Mouse (Mus musculus) adrenal gland, adult 18-20 months (tissue): ENCODE data around the gene Numb. TPM values are rescaled to one million over a fixed set of nuclear protein-coding genes. Genes with fewer than 3 reads are reported as not detected.
"Not testable (repeated sequence)": the region's sequence is repeated elsewhere in the genome, so short reads cannot be mapped to it uniquely, and the experiment has no call there.

Experiments used
- DNase-seq, 2 experiments: peaks; one replicate each; pipeline ENCODE4 v3.0.0; 2021 to 2022; ENCODE audit warnings: low spot score in 2 of 2
- total RNA-seq, 2 experiments: library from RNA; stranded (reverse); gene quantifications; 1 replicate in 1 of 2; 2 replicates in 1 of 2; pipeline ENCODE4 v1.2.3; 2021

Gene Numb
- total RNA-seq, 2 experiments from 2014 or later, result 51.9 to 57.5 TPM

DNA sequence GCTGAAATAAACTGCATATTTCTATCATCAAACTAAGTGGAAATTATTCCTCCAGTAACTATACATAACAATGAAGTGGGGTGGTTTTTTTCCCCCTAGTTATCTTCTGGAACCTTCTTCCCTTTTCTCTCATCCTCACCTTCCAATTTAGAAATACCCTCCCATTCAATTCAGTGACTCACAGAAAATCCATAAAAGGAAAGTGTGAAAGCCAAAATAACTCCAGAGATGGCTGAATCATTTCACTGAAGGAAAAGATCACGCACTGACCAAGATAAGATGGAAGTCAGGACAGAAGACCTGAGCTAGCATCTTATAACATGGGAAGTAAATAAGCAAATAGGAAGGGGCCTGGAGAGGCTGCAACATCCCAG lies 1.7 kb upstream of the Numb start:
- DNase-seq, result no peak

- no peak for DNase-seq
Observed at GRCm38 (mm10) chr12:83922724-83923485, 1.2 kb upstream of the Numb start.

DNA sequence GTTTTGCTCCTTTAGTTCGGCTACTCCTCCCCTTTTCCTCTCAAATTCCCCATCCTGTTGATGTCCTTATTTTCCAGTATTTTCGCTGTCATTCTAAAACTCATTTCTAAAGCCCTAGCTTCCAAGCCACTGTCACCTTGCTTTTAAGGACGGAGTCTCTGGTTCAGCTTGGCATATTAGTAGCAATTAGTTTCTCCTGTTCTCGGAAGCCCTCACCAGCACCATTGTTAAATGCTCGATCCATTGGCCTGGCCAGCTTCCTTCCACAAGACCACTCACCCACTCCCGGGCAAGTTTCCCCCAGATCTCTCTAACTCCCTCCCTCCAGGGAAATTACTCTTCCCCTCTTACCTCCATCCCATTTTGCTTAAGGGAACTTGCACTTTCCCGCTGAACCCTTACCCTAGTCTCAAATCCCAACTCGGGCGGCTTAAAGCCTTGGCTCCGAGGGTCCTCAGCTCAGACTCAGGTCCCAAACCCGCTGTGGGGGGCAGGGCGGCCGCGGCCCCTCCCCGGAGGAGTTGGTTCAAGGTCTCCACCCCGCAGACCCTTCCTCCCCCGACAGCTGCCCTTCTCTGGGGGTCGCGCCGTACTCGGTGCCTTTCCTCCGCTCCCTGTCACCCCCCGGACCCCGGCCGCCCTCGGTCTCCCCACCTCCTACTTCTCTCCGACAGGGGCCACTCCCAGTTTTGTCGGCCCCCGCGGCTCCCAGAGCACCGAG lies 853 bp downstream of the Numb start:
- peak; percentile 32 to 46 for DNase-seq

DNA sequence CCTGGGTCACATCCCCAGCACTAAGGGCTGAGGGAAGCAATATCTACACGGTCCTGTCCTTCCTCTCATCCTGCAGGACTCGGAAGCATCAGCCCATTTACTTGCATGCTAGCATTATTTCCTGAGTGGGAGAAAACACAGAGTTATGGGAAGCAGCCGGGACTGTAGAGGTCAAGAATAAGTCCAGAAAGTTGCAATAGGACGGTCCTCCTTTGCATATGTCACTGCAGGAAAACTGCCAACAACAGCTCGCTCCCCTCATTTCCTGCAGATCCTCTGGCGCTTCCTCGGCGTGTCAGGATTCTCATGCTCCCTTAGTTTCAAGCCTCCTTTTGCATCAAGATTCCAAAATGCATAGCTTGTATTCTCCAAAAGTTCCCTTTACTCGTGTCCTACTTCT lies 4.8 kb downstream of the Numb start:
- DNase-seq, result no peak

DNA sequence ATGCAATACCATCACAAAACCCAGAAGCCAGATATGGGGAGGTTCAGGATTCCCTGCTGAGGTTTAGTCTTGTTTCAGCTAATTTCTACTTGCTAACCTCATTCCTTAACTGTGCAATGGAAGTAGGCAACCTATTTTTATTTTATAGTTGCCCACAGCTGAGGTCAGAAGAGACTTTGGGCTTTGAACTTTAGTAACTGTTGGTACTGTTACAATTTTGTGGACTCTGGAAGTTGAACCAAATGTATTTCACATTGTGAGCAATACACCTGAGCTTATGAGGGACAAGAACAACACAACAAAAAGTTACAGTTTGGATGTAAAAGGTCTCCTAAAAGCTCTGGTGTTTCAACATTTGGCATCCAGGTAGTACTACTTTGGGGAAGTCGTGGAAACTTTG lies 6.9 kb downstream of the Numb start:
- no peak for DNase-seq

DNA sequence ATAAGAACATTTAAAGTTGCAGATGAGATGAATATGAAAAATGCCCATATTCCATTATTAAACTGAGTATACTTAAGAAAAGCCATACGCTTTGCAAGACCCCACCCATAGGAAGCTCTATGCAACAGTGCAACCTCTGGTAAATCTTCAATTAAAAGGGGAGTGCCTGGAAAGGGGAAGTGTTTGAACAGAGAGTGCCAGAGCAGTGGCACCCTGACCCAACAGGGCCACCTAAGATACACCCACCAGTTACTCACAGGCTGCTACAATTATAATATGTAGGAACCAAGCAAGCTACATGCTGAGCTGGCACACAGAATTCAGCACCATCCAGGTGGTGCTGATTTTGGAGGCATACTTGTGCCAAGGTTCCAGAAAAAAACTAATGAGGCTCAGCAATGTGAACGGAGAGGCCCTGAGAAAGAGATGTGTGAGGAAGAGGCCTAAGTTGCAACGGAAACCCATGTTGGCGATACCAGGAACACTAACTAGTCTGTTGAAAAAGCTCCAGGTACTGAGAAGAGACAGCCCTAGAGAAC lies 7.5 kb downstream of the Numb start:
- DNase-seq, result no peak

GRCm38 (mm10) chr12:83910451-83910850 lies 11.3 kb downstream of the Numb start:
- DNase-seq, result no peak

- no peak for DNase-seq
Observed at GRCm38 (mm10) chr12:83892926-83893325, 28.8 kb downstream of the Numb start.

GRCm38 (mm10) chr12:83891278-83891677 lies 30.5 kb downstream of the Numb start:
- no peak for DNase-seq

DNA sequence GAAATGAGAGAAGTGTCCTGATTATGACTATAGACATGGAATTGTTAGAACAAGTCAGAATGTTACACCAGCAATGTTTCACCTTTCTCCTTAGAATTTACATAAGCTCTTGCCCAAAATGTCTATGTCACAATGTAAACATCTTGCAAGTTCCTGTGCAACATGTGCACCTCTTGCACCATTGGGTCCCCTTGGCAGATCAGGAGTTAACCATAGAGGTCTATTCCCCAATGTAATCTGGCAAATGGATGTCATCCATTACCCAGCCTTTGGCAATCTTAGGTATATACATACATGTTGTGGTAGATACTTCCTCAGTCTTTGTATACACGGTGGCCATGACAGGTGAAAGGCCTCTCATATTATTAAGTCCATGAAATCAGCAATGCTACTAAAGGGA lies 32.6 kb downstream of the Numb start:
- no peak for DNase-seq

GRCm38 (mm10) chr12:83885516-83886285 lies 36.0 kb downstream of the Numb start:
- no peak for DNase-seq

- DNase-seq, result not testable (repeated sequence)
Observed at GRCm38 (mm10) chr12:83885065-83885464, 36.7 kb downstream of the Numb start.

GRCm38 (mm10) chr12:83882503-83882902 lies 39.2 kb downstream of the Numb start:
- DNase-seq, result no peak

GRCm38 (mm10) chr12:83882088-83882487 lies 39.6 kb downstream of the Numb start:
- DNase-seq, result no peak

DNA sequence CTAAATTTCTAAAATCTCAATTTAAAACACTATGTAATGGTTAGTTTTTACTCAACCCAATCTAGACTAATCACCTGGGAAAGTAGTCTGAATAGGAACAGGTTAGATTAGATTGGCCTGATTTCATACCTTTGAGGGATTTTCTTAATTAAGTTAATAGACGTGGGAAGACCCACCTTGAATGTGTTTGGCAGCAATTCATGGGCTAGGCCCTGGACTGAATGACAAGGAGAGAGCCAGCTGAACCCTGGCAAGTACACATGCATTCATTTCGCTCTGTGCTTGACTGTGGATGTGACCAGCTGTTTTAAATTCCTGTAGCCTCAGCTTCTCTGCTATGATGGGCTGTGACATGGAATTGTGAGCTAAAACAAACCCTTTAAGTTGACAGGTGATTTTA lies 40.8 kb downstream of the Numb start:
- no peak for DNase-seq

DNA sequence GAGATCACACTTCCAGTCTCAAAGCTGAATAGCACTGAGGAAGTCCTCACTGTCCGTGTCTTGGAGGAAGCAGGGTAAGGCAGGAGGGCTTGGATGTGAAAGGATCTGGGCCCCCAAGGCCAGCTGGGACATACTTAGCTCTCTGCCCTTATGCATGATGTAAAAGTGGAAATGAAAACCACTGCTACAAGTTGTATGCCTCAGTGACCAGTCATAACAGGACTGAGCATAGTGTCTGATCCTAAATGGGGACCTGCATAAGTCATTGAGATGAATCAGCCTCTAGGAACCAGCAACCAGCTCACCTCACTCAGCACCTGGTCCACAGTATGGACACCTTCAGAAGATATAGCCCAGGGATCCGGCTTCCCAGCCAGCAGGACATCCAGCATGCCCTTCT lies 46.6 kb downstream of the Numb start:
- DNase-seq, result no peak

GRCm38 (mm10) chr12:83874597-83874996 lies 47.1 kb downstream of the Numb start:
- DNase-seq, result no peak

DNA sequence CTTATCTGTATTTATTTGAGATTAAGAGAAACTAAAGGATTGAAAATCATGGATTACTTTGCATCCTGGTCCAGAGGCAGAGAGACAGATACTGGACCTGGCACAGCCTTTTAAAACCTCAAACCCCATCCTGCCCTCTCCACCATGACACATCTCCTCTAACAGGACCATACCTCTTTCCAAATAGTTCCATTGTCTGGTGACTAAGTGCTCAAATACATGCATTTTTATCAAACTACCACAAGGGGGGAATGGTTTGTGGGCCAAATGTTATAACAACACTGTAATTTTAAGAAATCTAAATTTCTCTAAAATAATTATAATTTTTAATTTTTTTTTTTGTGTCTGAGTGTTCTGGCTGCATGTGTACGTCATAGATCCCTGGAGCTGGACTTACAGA lies 57.2 kb downstream of the Numb start:
- DNase-seq, result no peak

- no peak for DNase-seq
Observed at GRCm38 (mm10) chr12:83861880-83862279, 59.9 kb downstream of the Numb start.

GRCm38 (mm10) chr12:83860688-83861087 lies 61.0 kb downstream of the Numb start:
- DNase-seq, result no peak

- DNase-seq, result no peak
Observed at GRCm38 (mm10) chr12:83858052-83858451, 63.7 kb downstream of the Numb start.

DNA sequence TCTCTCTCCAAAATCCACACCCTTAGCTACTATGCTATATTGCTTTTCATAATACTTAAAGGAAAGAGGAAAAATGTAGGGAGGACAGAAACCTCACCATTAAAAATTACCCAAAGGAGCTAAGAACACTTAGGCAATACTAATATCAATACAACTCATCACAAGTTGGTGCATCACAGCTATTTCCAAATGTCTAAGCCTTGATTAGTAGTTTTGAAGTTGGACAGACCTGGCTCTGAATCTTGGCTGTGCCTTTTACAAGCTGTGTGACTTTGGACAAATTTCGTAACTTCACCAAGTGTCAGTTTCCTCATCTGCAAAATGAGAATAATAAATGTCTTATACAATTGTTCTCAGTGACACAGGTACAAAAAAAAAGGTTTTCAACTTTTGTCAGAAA lies 66.5 kb downstream of the Numb start:
- no peak for DNase-seq
